Mouse (Mus musculus) lung, embryonic 15.5 days (tissue): ENCODE data around the gene Vgll4. TPM values are rescaled to one million over a fixed set of nuclear protein-coding genes. Genes with fewer than 3 reads are reported as not detected.
A peak's percentile ranks its signal among the peaks of the same experiment; 100 is the strongest.

ENCODE experiments used
- ATAC-seq: fragments of 200-750 bp; cut with Nextera tagmentation; 2 replicates; pipeline ENCODE4 v1.8.0; 2017; ENCODE audit warnings: moderate number of reproducible peaks, borderline replicate concordance; ENCODE audit not compliant: low FRiP score, low TSS enrichment; ENCODE audit errors: extremely low read depth
- H3K27ac ChIP-seq: fragments of 300-500 bp; sonication (generic); 2 replicates; pipeline ENCODE4 v1.5.1; 2015; ENCODE audit warnings: moderate library complexity, mild to moderate bottlenecking, inconsistent platforms
- H3K27me3 ChIP-seq: fragments of 300-500 bp; sonication (generic); 2 replicates; pipeline ENCODE4 v1.6.1; 2015; ENCODE audit warnings: inconsistent platforms
- H3K36me3 ChIP-seq: fragments of 300-500 bp; sonication (generic); 2 replicates; pipeline ENCODE4 v1.6.1; 2015; ENCODE audit warnings: inconsistent platforms
- H3K4me1 ChIP-seq: fragments of 300-500 bp; sonication (generic); 2 replicates; pipeline ENCODE4 v1.6.1; 2015; ENCODE audit warnings: inconsistent platforms
- H3K4me2 ChIP-seq: fragments of 300-500 bp; sonication (generic); 2 replicates; pipeline ENCODE4 v1.6.1; 2015; ENCODE audit warnings: inconsistent platforms, mild to moderate bottlenecking, moderate library complexity
- H3K4me3 ChIP-seq: fragments of 300-500 bp; sonication (generic); 2 replicates; pipeline ENCODE4 v1.5.1; 2015; ENCODE audit warnings: mild to moderate bottlenecking, inconsistent platforms
- H3K9ac ChIP-seq: fragments of 300-500 bp; sonication (generic); 2 replicates; pipeline ENCODE4 v1.6.1; 2015; ENCODE audit warnings: inconsistent platforms
- H3K9me3 ChIP-seq: fragments of 300-500 bp; sonication (generic); 2 replicates; pipeline ENCODE4 v1.6.1; 2016; ENCODE audit warnings: inconsistent platforms
- WGBS: fragments of 180-500 bp; shearing (Covaris S2); methylation state at CpG from one replicate; pipeline ENCODE4 v1.1.7; 2015; 5-methylcytosine and 5-hydroxymethylcytosine counted together
- polyA plus RNA-seq: library from polyadenylated mRNA; unstranded; fragments of >200 nt; fragmentation: Nextera tagmentation; extraction: Ambion mirVana; gene quantifications from 2 replicates; pipeline ENCODE4 v1.2.1, GENCODE M21; 2015

Vgll4 gene
- polyA plus RNA-seq, 1 experiment from 2014 or later = 147 TPM

- ATAC-seq = 0 out of 2 replicates have a peak, but pooled peaks have one; percentile 10
- no peak overlapping the region for H3K9ac ChIP-seq
- WGBS = 50% methylated on average over 6 of the region's 6 CpGs
- H3K27ac ChIP-seq = peak overlapping the region; percentile 38
- H3K4me2 ChIP-seq = 0 out of 2 replicates have a peak overlapping the region, but pooled peaks have one; percentile 15
- H3K4me3 ChIP-seq = no peak overlapping the region
- peaks cover 39% of the 10 kb centered on the region for H3K4me1 ChIP-seq
- H3K27me3 ChIP-seq = peaks cover 4% of the 10 kb centered on the region; the same call in 1 of the 2 replicates
- no peaks in the 10 kb centered on the region for H3K36me3 ChIP-seq
- no peaks in the 10 kb centered on the region for H3K9me3 ChIP-seq
These were observed 10.8 kb downstream of the Vgll4 start for GRCm38 (mm10) chr6:114959012-114959398.

- Histone ChIP-seq H3K36me3 (no peaks in the 10 kb centered on the region), H3K9me3 (no peaks in the 10 kb centered on the region), H3K9ac (no peak overlapping the region), H3K27ac (peak overlapping the region; percentile 38), H3K4me1 (peaks cover 35% of the 10 kb centered on the region), H3K4me3 (no peak overlapping the region), H3K27me3 (peaks cover 4% of the 10 kb centered on the region; the same call in 1 of the 2 replicates), H3K4me2 (0 out of 2 replicates have a peak overlapping the region, but pooled peaks have one; percentile 15)
- ATAC-seq = no peak
- WGBS = 43% methylated on average over 10 of the region's 10 CpGs
These were observed 11.4 kb downstream of the Vgll4 start for GRCm38 (mm10) chr6:114958249-114959011.

GRCm38 (mm10) chr6:114957756-114958155 is 12.0 kb downstream of the Vgll4 start:
- no peak overlapping the region for H3K4me3 ChIP-seq
- no peak for ATAC-seq
- H3K4me2 ChIP-seq = no peak overlapping the region
- no peaks in the 10 kb centered on the region for H3K9me3 ChIP-seq
- H3K4me1 ChIP-seq = peaks cover 35% of the 10 kb centered on the region
- H3K27me3 ChIP-seq = peaks cover 4% of the 10 kb centered on the region; the same call in 1 of the 2 replicates
- H3K27ac ChIP-seq = no peak overlapping the region
- no peak overlapping the region for H3K9ac ChIP-seq
- no peaks in the 10 kb centered on the region for H3K36me3 ChIP-seq
- WGBS = 52% methylated on average over 12 of the region's 12 CpGs

- no peak overlapping the region for H3K4me3 ChIP-seq
- no peaks in the 10 kb centered on the region for H3K9me3 ChIP-seq
- peaks cover 19% of the 10 kb centered on the region for H3K4me1 ChIP-seq
- no peak for ATAC-seq
- H3K9ac ChIP-seq = no peak overlapping the region
- H3K36me3 ChIP-seq = no peaks in the 10 kb centered on the region
- peaks cover 4% of the 10 kb centered on the region; the same call in 1 of the 2 replicates for H3K27me3 ChIP-seq
- 70% methylated on average over 5 of the region's 5 CpGs for WGBS
- H3K4me2 ChIP-seq = no peak overlapping the region
- no peak overlapping the region for H3K27ac ChIP-seq
These were observed 15.3 kb downstream of the Vgll4 start for GRCm38 (mm10) chr6:114954496-114954895.

- Histone ChIP-seq H3K36me3 (no peaks in the 10 kb centered on the region), H3K4me2 (no peak overlapping the region), H3K9me3 (no peaks in the 10 kb centered on the region), H3K4me3 (no peak overlapping the region), H3K4me1 (peaks cover 13% of the 10 kb centered on the region), H3K27ac (no peak overlapping the region), H3K9ac (no peak overlapping the region), H3K27me3 (peaks cover 2% of the 10 kb centered on the region; the same call in 1 of the 2 replicates)
- 92% methylated on average over 5 of the region's 5 CpGs for WGBS
- no peak for ATAC-seq
These were observed 16.2 kb downstream of the Vgll4 start for GRCm38 (mm10) chr6:114953601-114954000.

GRCm38 (mm10) chr6:114952356-114952755 is 17.4 kb downstream of the Vgll4 start:
- Histone ChIP-seq H3K9ac (no peak overlapping the region), H3K27ac (no peak overlapping the region), H3K4me1 (0 out of 2 replicates have a peak, but pooled peaks cover 2% of the 10 kb centered on the region), H3K4me2 (no peak overlapping the region), H3K9me3 (no peaks in the 10 kb centered on the region), H3K27me3 (no peaks in the 10 kb centered on the region), H3K36me3 (no peaks in the 10 kb centered on the region), H3K4me3 (no peak overlapping the region)
- no peak for ATAC-seq
- whole genome bisulfite sequencing = 66% methylated on average over 5 of the region's 5 CpGs

GRCm38 (mm10) chr6:114944456-114945438 is 25.0 kb downstream of the Vgll4 start:
- Histone ChIP-seq H3K4me1 (peaks cover 14% of the 10 kb centered on the region), H3K27me3 (no peaks in the 10 kb centered on the region), H3K36me3 (no peaks in the 10 kb centered on the region), H3K9me3 (no peaks in the 10 kb centered on the region), H3K4me2 (no peak overlapping the region), H3K9ac (no peak overlapping the region), H3K27ac (no peak overlapping the region), H3K4me3 (no peak overlapping the region)
- ATAC-seq = no peak
- WGBS = 84% methylated on average over 14 of the region's 14 CpGs

- Histone ChIP-seq H3K36me3 (no peaks in the 10 kb centered on the region), H3K27ac (peak overlapping the region; percentile 4; the same call in 1 of the 2 replicates)
These were observed 28.5 kb downstream of the Vgll4 start for GRCm38 (mm10) chr6:114941201-114941849.

GRCm38 (mm10) chr6:114939666-114940065 is 30.1 kb downstream of the Vgll4 start:
- no peak overlapping the region for H3K9ac ChIP-seq
- no peak overlapping the region for H3K27ac ChIP-seq
- no peaks in the 10 kb centered on the region for H3K36me3 ChIP-seq
- peaks cover 14% of the 10 kb centered on the region for H3K4me1 ChIP-seq
- no peak overlapping the region for H3K4me2 ChIP-seq
- WGBS = 87% methylated on average over 2 of the region's 2 CpGs
- H3K4me3 ChIP-seq = no peak overlapping the region
- no peaks in the 10 kb centered on the region for H3K27me3 ChIP-seq
- no peaks in the 10 kb centered on the region for H3K9me3 ChIP-seq
- no peak for ATAC-seq

More at GRCm38 (mm10) chr6:114941201-114941849, 28.5 kb downstream of the Vgll4 start:
- no peak overlapping the region for H3K9ac ChIP-seq
- no peaks in the 10 kb centered on the region for H3K9me3 ChIP-seq
- no peaks in the 10 kb centered on the region for H3K27me3 ChIP-seq
- peaks cover 14% of the 10 kb centered on the region for H3K4me1 ChIP-seq
- no peak; the same call in 1 of the 2 replicates for ATAC-seq
- 39% methylated on average over 8 of the region's 8 CpGs for WGBS
- no peak overlapping the region for H3K4me3 ChIP-seq
- H3K4me2 ChIP-seq = 0 out of 2 replicates have a peak overlapping the region, but pooled peaks have one; percentile 13

GRCm38 (mm10) chr6:114936941-114937313 is 32.9 kb downstream of the Vgll4 start:
- Histone ChIP-seq H3K36me3 (no peaks in the 10 kb centered on the region), H3K27ac (no peak overlapping the region), H3K4me1 (peaks cover 17% of the 10 kb centered on the region), H3K4me3 (no peak overlapping the region), H3K27me3 (no peaks in the 10 kb centered on the region), H3K9ac (no peak overlapping the region), H3K4me2 (no peak overlapping the region), H3K9me3 (no peaks in the 10 kb centered on the region)
- WGBS = 69% methylated on average over 5 of the region's 5 CpGs
- no peak for ATAC-seq

GRCm38 (mm10) chr6:114936297-114936940 is 33.4 kb downstream of the Vgll4 start:
- ATAC-seq = no peak
- H3K9me3 ChIP-seq = no peaks in the 10 kb centered on the region
- H3K4me1 ChIP-seq = peaks cover 17% of the 10 kb centered on the region
- no peaks in the 10 kb centered on the region for H3K27me3 ChIP-seq
- H3K9ac ChIP-seq = no peak overlapping the region
- H3K4me3 ChIP-seq = no peak overlapping the region
- 67% methylated on average over 19 of the region's 19 CpGs for WGBS
- no peak overlapping the region for H3K27ac ChIP-seq
- no peaks in the 10 kb centered on the region for H3K36me3 ChIP-seq
- no peak overlapping the region for H3K4me2 ChIP-seq
